9 mouse cellular contexts compared by ENCODE assay signal in the genomic region with DNA sequence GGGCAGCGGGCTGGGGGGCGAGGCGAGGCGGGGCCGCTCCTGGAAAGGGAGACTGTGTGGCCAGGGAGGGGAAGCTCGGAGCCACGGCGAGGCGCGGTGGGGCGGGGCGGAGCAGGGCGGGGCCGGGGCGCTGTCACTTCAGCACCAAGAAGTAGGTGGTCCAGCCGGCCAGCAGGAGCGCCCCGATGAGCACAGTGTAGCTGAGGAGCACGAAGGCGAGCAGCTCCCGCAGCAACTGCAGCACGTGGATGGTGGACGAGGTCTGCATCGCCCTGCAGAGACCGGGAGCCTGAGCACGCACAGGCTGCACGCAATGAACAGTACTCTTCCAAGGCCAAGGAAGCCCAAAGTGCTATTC. TPM values are rescaled to one million over a fixed set of nuclear protein-coding genes. Genes with fewer than 3 reads are reported as not detected.
DNase-seq lines count a peak whose midpoint lies in the region; ATAC-seq lines count a peak whose summit lies in the region.
"Had no signal": no experiment of that assay in that cellular context is flagged by ENCODE, and none has a peak within 500 bp of the region (broad histone marks: within the 10 kb centered on the region; RNA-seq: fewer than 3 reads in every experiment).

No protein-coding gene starts in this region.

- H3K4me2 ChIP-seq in lung, embryonic 15.5 days: peak overlapping the region; percentile 82
- H3K4me2 ChIP-seq in embryonic facial prominence, embryonic 13.5 days: peak overlapping the region; percentile 77
- peak overlapping the region; percentile 85 for H3K4me2 ChIP-seq in intestine, embryonic 15.5 days (replicated peaks)

- WGBS in lung, embryonic 15.5 days: 3% methylated on average over 26 of the region's 27 CpGs
- WGBS in embryonic facial prominence, embryonic 13.5 days: under 1% methylated on average over 25 of the region's 27 CpGs
- 1% methylated on average over 26 of the region's 27 CpGs for WGBS in intestine, embryonic 15.5 days

- peak overlapping the region; percentile 87 for H3K4me3 ChIP-seq in lung, embryonic 15.5 days
- H3K4me3 ChIP-seq in embryonic facial prominence, embryonic 13.5 days: peak overlapping the region; percentile 89
- H3K4me3 ChIP-seq in intestine, embryonic 15.5 days (replicated peaks): peak overlapping the region; percentile 92

- H3K27me3 ChIP-seq in lung, embryonic 15.5 days: no peaks in the 10 kb centered on the region
- no peaks in the 10 kb centered on the region for H3K27me3 ChIP-seq in embryonic facial prominence, embryonic 13.5 days
- H3K27me3 ChIP-seq in intestine, embryonic 15.5 days (replicated peaks): no peaks in the 10 kb centered on the region

- no peak overlapping the region for H3K9ac ChIP-seq in lung, embryonic 15.5 days
- peak overlapping the region; percentile 87; the same call in 1 of the 2 replicates for H3K9ac ChIP-seq in embryonic facial prominence, embryonic 13.5 days
- no peak overlapping the region; the same call in 1 of the 2 replicates for H3K9ac ChIP-seq in intestine, embryonic 15.5 days

- H3K27ac ChIP-seq in lung, embryonic 15.5 days: no peak overlapping the region
- H3K27ac ChIP-seq in embryonic facial prominence, embryonic 13.5 days: no peak overlapping the region
- H3K27ac ChIP-seq in intestine, embryonic 15.5 days: no peak overlapping the region

- H3K9me3 ChIP-seq in lung, embryonic 15.5 days: no peaks in the 10 kb centered on the region
- no peaks in the 10 kb centered on the region for H3K9me3 ChIP-seq in embryonic facial prominence, embryonic 13.5 days
- no peaks in the 10 kb centered on the region for H3K9me3 ChIP-seq in intestine, embryonic 15.5 days

- 0 out of 2 replicates have a peak, but pooled peaks cover 8% of the 10 kb centered on the region for H3K36me3 ChIP-seq in lung, embryonic 15.5 days
- peaks cover 21% of the 10 kb centered on the region for H3K36me3 ChIP-seq in embryonic facial prominence, embryonic 13.5 days
- no peaks in the 10 kb centered on the region for H3K36me3 ChIP-seq in intestine, embryonic 15.5 days

- no peak for DNase-seq in lung, adult 18-20 months
- no peak for DNase-seq in adrenal gland, adult 18-20 months (ENCODE audit: low spot score in 2 of 2)
- no peak for DNase-seq in urinary bladder, adult 2 months (ENCODE audit: low spot score)
- DNase-seq in right cerebral cortex, adult 18-20 months: no peak

- peaks cover 20% of the 10 kb centered on the region for H3K4me1 ChIP-seq in lung, embryonic 15.5 days
- H3K4me1 ChIP-seq in embryonic facial prominence, embryonic 13.5 days: peaks cover 21% of the 10 kb centered on the region
- peaks cover 19% of the 10 kb centered on the region for H3K4me1 ChIP-seq in intestine, embryonic 15.5 days (replicated peaks)

- peak; percentile 96 for ATAC-seq in lung, embryonic 15.5 days (ENCODE audit: borderline replicate concordance, extremely low read depth, low FRiP score, low TSS enrichment)
- peak; percentile 92 for ATAC-seq in embryonic facial prominence, embryonic 13.5 days (ENCODE audit: insufficient number of reproducible peaks, insufficient read depth, low FRiP score, low TSS enrichment, low read depth)
- ATAC-seq in intestine, embryonic 15.5 days: peak; percentile 97
- ATAC-seq in monocyte, adult 5-6 weeks (replicated peaks; ENCODE audit: insufficient number of reproducible peaks, low FRiP score, low TSS enrichment, poor library complexity, severe bottlenecking): peak; percentile 60

RNA-seq across cellular contexts. Expression of gene Diablo, which starts 0.4 kb away (rescaled TPM):
- 109 and 115 TPM in 2 replicates for polyA plus RNA-seq in lung, embryonic 15.5 days (2015; fragmentation: Nextera tagmentation; extraction: Ambion mirVana)
- 116 and 125 TPM in 2 replicates for polyA plus RNA-seq in embryonic facial prominence, embryonic 13.5 days (2015; fragmentation: Nextera tagmentation; extraction: Ambion mirVana)
- polyA plus RNA-seq in intestine, embryonic 15.5 days (2015; fragmentation: Nextera tagmentation; extraction: Ambion mirVana): 98.0 and 99.7 TPM in 2 replicates
- total RNA-seq in monocyte, adult 5-6 weeks (2017): 50.6 to 65.7 TPM (median 53.4 TPM) in 3 replicates
- total RNA-seq in adrenal gland, adult 18-20 months (2021): 10 to 100 TPM; 73.5 to 83.4 TPM
- 71.7 and 83.8 TPM in 2 replicates for polyA plus RNA-seq in urinary bladder, adult 2 months (2012; rRNA removed)

RNA-seq across cellular contexts. Expression of gene Gm49027, which starts 0.9 kb away (rescaled TPM):
- polyA plus RNA-seq in lung, embryonic 15.5 days (2015; fragmentation: Nextera tagmentation; extraction: Ambion mirVana): 0.36 and 1.3 TPM in 2 replicates
- polyA plus RNA-seq in embryonic facial prominence, embryonic 13.5 days (2015; fragmentation: Nextera tagmentation; extraction: Ambion mirVana): 0.49 and 0.95 TPM in 2 replicates
- 10.6 and 11.2 TPM in 2 replicates for polyA plus RNA-seq in intestine, embryonic 15.5 days (2015; fragmentation: Nextera tagmentation; extraction: Ambion mirVana)
- total RNA-seq in monocyte, adult 5-6 weeks (2017): 5.7 TPM in 1 of 3 replicates, not detected in the others
- total RNA-seq in adrenal gland, adult 18-20 months (2021): 10 to 100 TPM in 1 of 2 experiments, 1 to 10 TPM in 1; 4.3 to 11.6 TPM
- polyA plus RNA-seq in urinary bladder, adult 2 months (2012; rRNA removed): 0.51 and 1.1 TPM in 2 replicates

RNA-seq across cellular contexts. Expression of gene B3gnt4, which starts 14.1 kb away (rescaled TPM):
- 0.40 and 0.54 TPM in 2 replicates for polyA plus RNA-seq in lung, embryonic 15.5 days (2015; fragmentation: Nextera tagmentation; extraction: Ambion mirVana)
- polyA plus RNA-seq in embryonic facial prominence, embryonic 13.5 days (2015; fragmentation: Nextera tagmentation; extraction: Ambion mirVana): 1.3 and 1.6 TPM in 2 replicates
- polyA plus RNA-seq in intestine, embryonic 15.5 days (2015; fragmentation: Nextera tagmentation; extraction: Ambion mirVana): 0.38 and 0.40 TPM in 2 replicates
- total RNA-seq in monocyte, adult 5-6 weeks (2017): 0.53 TPM in 1 of 3 replicates, not detected in the others
- under 1 TPM; 0.35 to 0.36 TPM for total RNA-seq in adrenal gland, adult 18-20 months (2021)
- 0.13 and 0.15 TPM in 2 replicates for polyA plus RNA-seq in urinary bladder, adult 2 months (2012; rRNA removed)

RNA-seq across cellular contexts. Expression of gene Il31, which starts 35.1 kb away (rescaled TPM):
- not detected in 2 replicates for polyA plus RNA-seq in lung, embryonic 15.5 days (2015; fragmentation: Nextera tagmentation; extraction: Ambion mirVana)
- polyA plus RNA-seq in embryonic facial prominence, embryonic 13.5 days (2015; fragmentation: Nextera tagmentation; extraction: Ambion mirVana): not detected in 2 replicates
- not detected in 2 replicates for polyA plus RNA-seq in intestine, embryonic 15.5 days (2015; fragmentation: Nextera tagmentation; extraction: Ambion mirVana)
- not detected in 3 replicates for total RNA-seq in monocyte, adult 5-6 weeks (2017)
- not detected for total RNA-seq in adrenal gland, adult 18-20 months (2021)
- not detected in 2 replicates for polyA plus RNA-seq in urinary bladder, adult 2 months (2012; rRNA removed)
- polyA plus RNA-seq: gonadal fat pad, adult 2 months had no signal

RNA-seq across cellular contexts. Expression of gene Lrrc43, which starts 35.3 kb away (rescaled TPM):
- polyA plus RNA-seq in lung, embryonic 15.5 days (2015; fragmentation: Nextera tagmentation; extraction: Ambion mirVana): 0.60 and 0.65 TPM in 2 replicates
- 0.12 TPM in 1 of 2 replicates, not detected in the other for polyA plus RNA-seq in embryonic facial prominence, embryonic 13.5 days (2015; fragmentation: Nextera tagmentation; extraction: Ambion mirVana)
- not detected in 2 replicates for polyA plus RNA-seq in intestine, embryonic 15.5 days (2015; fragmentation: Nextera tagmentation; extraction: Ambion mirVana)
- total RNA-seq in monocyte, adult 5-6 weeks (2017): 0.95 TPM in 1 of 3 replicates, not detected in the others
- total RNA-seq in adrenal gland, adult 18-20 months (2021): not detected
- not detected in 2 replicates for polyA plus RNA-seq in urinary bladder, adult 2 months (2012; rRNA removed)
